Mouse (Mus musculus) MEL (cell line): ENCODE measurements around the gene Zfp78. TPM values are rescaled to one million over a fixed set of nuclear protein-coding genes. Genes with fewer than 3 reads are reported as not detected.

ENCODE experiments used
- DNase-seq: peaks from one replicate; pipeline ENCODE4 v3.0.0; 2011; ENCODE audit warnings: low read depth, low spot score
- H3K27ac ChIP-seq: 2 replicates; pipeline ENCODE4 v1.5.1; 2012; ENCODE audit warnings: low read depth, mild to moderate bottlenecking, control low read depth, low read length, moderate library complexity; ENCODE audit not compliant: control insufficient read depth
- H3K27me3 ChIP-seq, 2 experiments: fragments of 150-350 bp in 1 of 2; sonication (generic) in 1 of 2; 2 replicates each; pipeline ENCODE4 v1.6.1; 2012; ENCODE audit warnings: low read length in 2 of 2, mild to moderate bottlenecking in 2 of 2, improper control_type of control experiment in 1 of 2, moderate library complexity in 1 of 2; ENCODE audit not compliant: insufficient read depth in 2 of 2, control insufficient read depth in 1 of 2
- H3K36me3 ChIP-seq, 2 experiments: 2 replicates each; pipeline ENCODE4 v1.6.1; 2012 to 2014; ENCODE audit warnings: low read length in 2 of 2, improper control_type of control experiment in 1 of 2, inconsistent platforms in 1 of 2, mild to moderate bottlenecking in 1 of 2; ENCODE audit not compliant: insufficient read depth in 2 of 2, control insufficient read depth in 1 of 2
- H3K4me1 ChIP-seq, 2 experiments: fragments of 150-350 bp in 1 of 2; sonication (generic) in 1 of 2; 2 replicates each; pipeline ENCODE4 v1.6.1; 2012; ENCODE audit warnings: low read length in 2 of 2, improper control_type of control experiment in 1 of 2, mild to moderate bottlenecking in 1 of 2; ENCODE audit not compliant: insufficient read depth in 2 of 2, control insufficient read depth in 1 of 2
- H3K4me3 ChIP-seq, 2 experiments: fragments of 150-350 bp in 1 of 2; sonication (generic) in 1 of 2; 2 replicates each; pipeline ENCODE4 v1.5.1; 2012; ENCODE audit warnings: low read depth in 2 of 2, low read length in 2 of 2, mild to moderate bottlenecking in 2 of 2, moderate library complexity in 2 of 2, control low read depth in 1 of 2, improper control_type of control experiment in 1 of 2; ENCODE audit not compliant: control insufficient read depth in 1 of 2, insufficient read depth in 1 of 2
- H3K79me2 ChIP-seq: 2 replicates; pipeline ENCODE4 v1.6.1; 2012; ENCODE audit warnings: mild to moderate bottlenecking, low read length, moderate library complexity; ENCODE audit not compliant: control insufficient read depth, poor library complexity, insufficient read depth
- H3K9ac ChIP-seq: 2 replicates; pipeline ENCODE4 v1.6.1; 2012; ENCODE audit warnings: low read depth, mild to moderate bottlenecking, control low read depth, low read length, moderate library complexity; ENCODE audit not compliant: control insufficient read depth, poor library complexity, severe bottlenecking
- H3K9me3 ChIP-seq: fragments of 150-350 bp; sonication (generic); replicated peaks from 2 replicates; pipeline ENCODE4 v1.6.1; 2012; ENCODE audit warnings: mild to moderate bottlenecking, low read length, improper control_type of control experiment, moderate library complexity; ENCODE audit not compliant: insufficient read depth
- BHLHE40 ChIP-seq: IDR thresholded peaks from 2 replicates; pipeline ENCODE4 v1.6.1; 2012; ENCODE audit warnings: low read depth, mild to moderate bottlenecking, inconsistent platforms, low read length, improper control_type of control experiment, borderline replicate concordance
- CHD1 ChIP-seq: IDR thresholded peaks from 2 replicates; pipeline ENCODE4 v1.6.1; 2012; ENCODE audit warnings: low read depth, mild to moderate bottlenecking, inconsistent platforms, low read length, improper control_type of control experiment
- CHD2 ChIP-seq: IDR thresholded peaks from 2 replicates; pipeline ENCODE4 v1.6.1; 2011; ENCODE audit warnings: low read length, improper control_type of control experiment
- CTCF ChIP-seq, 3 experiments: IDR thresholded peaks in 2 of 3; conservative IDR thresholded peaks in 1 of 3; 2 replicates each; pipeline ENCODE4 v1.5.1; 2011 to 2012; ENCODE audit warnings: low read length in 3 of 3, low read depth in 2 of 3, mild to moderate bottlenecking in 2 of 3, improper control_type of control experiment in 1 of 3, inconsistent platforms in 1 of 3, mixed read lengths in 1 of 3, moderate library complexity in 1 of 3; ENCODE audit not compliant: control insufficient read depth in 1 of 3, insufficient read depth in 1 of 3, poor library complexity in 1 of 3, severe bottlenecking in 1 of 3
- E2F4 ChIP-seq: IDR thresholded peaks from 2 replicates; pipeline ENCODE4 v1.6.1; 2011; ENCODE audit warnings: low read depth, low read length, improper control_type of control experiment, borderline replicate concordance
- ELF1 ChIP-seq: IDR thresholded peaks from 2 replicates; pipeline ENCODE4 v1.6.1; 2014; ENCODE audit warnings: low read depth, mild to moderate bottlenecking, inconsistent platforms, low read length, improper control_type of control experiment, moderate library complexity
- EP300 ChIP-seq, 2 experiments: IDR thresholded peaks; 2 replicates each; pipeline ENCODE4 v1.6.1; 2011; ENCODE audit warnings: improper control_type of control experiment in 2 of 2, low read length in 2 of 2, low read depth in 1 of 2, mild to moderate bottlenecking in 1 of 2
- GABPA ChIP-seq: IDR thresholded peaks from 2 replicates; pipeline ENCODE4 v1.6.1; 2012; ENCODE audit warnings: low read depth, mild to moderate bottlenecking, inconsistent platforms, low read length, improper control_type of control experiment, moderate library complexity
- HCFC1 ChIP-seq: IDR thresholded peaks from 2 replicates; pipeline ENCODE4 v1.6.1; 2012; ENCODE audit warnings: low read depth, mild to moderate bottlenecking, inconsistent platforms, low read length, improper control_type of control experiment, moderate library complexity
- JUND ChIP-seq: IDR thresholded peaks from 2 replicates; pipeline ENCODE4 v1.6.1; 2011; ENCODE audit warnings: low read depth, mild to moderate bottlenecking, improper control_type of control experiment, low read length
- MAFK ChIP-seq: IDR thresholded peaks from 2 replicates; pipeline ENCODE4 v1.6.1; 2011; ENCODE audit warnings: low read depth, mild to moderate bottlenecking, low read length, improper control_type of control experiment, borderline replicate concordance
- MAZ ChIP-seq: IDR thresholded peaks from 2 replicates; pipeline ENCODE4 v1.6.1; 2012; ENCODE audit warnings: low read depth, mild to moderate bottlenecking, inconsistent platforms, low read length, improper control_type of control experiment
- MXI1 ChIP-seq: IDR thresholded peaks from 2 replicates; pipeline ENCODE4 v1.6.1; 2011; ENCODE audit warnings: mild to moderate bottlenecking, low read depth, low read length, improper control_type of control experiment
- MYC ChIP-seq: IDR thresholded peaks from 2 replicates; pipeline ENCODE4 v1.6.1; 2011; ENCODE audit warnings: low read depth, mild to moderate bottlenecking, low read length, improper control_type of control experiment, moderate library complexity
- NELFE ChIP-seq: IDR thresholded peaks from 2 replicates; pipeline ENCODE4 v1.6.1; 2011; ENCODE audit warnings: low read depth, low read length, improper control_type of control experiment
- RAD21 ChIP-seq: IDR thresholded peaks from 2 replicates; pipeline ENCODE4 v1.6.1; 2011; ENCODE audit warnings: mild to moderate bottlenecking, low read depth, low read length, improper control_type of control experiment
- SIN3A ChIP-seq: IDR thresholded peaks from 2 replicates; pipeline ENCODE4 v1.6.1; 2012; ENCODE audit warnings: low read length, improper control_type of control experiment, inconsistent platforms
- TBP ChIP-seq: IDR thresholded peaks from 2 replicates; pipeline ENCODE4 v1.8.0; 2011; ENCODE audit warnings: low read depth, low read length, improper control_type of control experiment
- TCF12 ChIP-seq: IDR thresholded peaks from 2 replicates; pipeline ENCODE4 v1.6.1; 2014; ENCODE audit warnings: low read depth, mild to moderate bottlenecking, inconsistent platforms, low read length, improper control_type of control experiment, moderate library complexity
- USF1 ChIP-seq: IDR thresholded peaks from 2 replicates; pipeline ENCODE4 v1.6.1; 2014; ENCODE audit warnings: low read depth, mild to moderate bottlenecking, inconsistent platforms, low read length, improper control_type of control experiment, moderate library complexity
- USF2 ChIP-seq, 2 experiments: IDR thresholded peaks; 2 replicates each; pipeline ENCODE4 v1.6.1; 2011 to 2012; ENCODE audit warnings: improper control_type of control experiment in 2 of 2, low read length in 2 of 2, borderline replicate concordance in 1 of 2, inconsistent platforms in 1 of 2, low read depth in 1 of 2, mild to moderate bottlenecking in 1 of 2; ENCODE audit not compliant: insufficient read depth in 1 of 2
- ZC3H11A ChIP-seq: IDR thresholded peaks from 2 replicates; pipeline ENCODE4 v1.6.1; 2012; ENCODE audit warnings: low read depth, mild to moderate bottlenecking, inconsistent platforms, low read length, improper control_type of control experiment
- ZKSCAN1 ChIP-seq: IDR thresholded peaks from 2 replicates; pipeline ENCODE4 v1.6.1; 2012; ENCODE audit warnings: low read depth, mild to moderate bottlenecking, inconsistent platforms, low read length, improper control_type of control experiment, moderate library complexity
- ZNF384 ChIP-seq: IDR thresholded peaks from 2 replicates; pipeline ENCODE4 v1.6.1; 2012; ENCODE audit warnings: low read depth, mild to moderate bottlenecking, inconsistent platforms, low read length, improper control_type of control experiment
- polyA plus RNA-seq, 2 experiments: library from polyadenylated mRNA; stranded (reverse) in 1 of 2; unstranded in 1 of 2; fragments of >175 nt in 1 of 2; fragments of >200 nt in 1 of 2; gene quantifications; 2 replicates each; pipeline versions ENCODE4 v1.2.1 to v1.2.4; 2012; ENCODE audit warnings: low replicate concordance in 2 of 2, low read depth in 1 of 2; ENCODE audit not compliant: insufficient read length in 2 of 2, insufficient read depth in 1 of 2, missing spikeins in 1 of 2
- total RNA-seq: library from RNA; depleted of rRNA; stranded (reverse); fragments of 300-350 nt; gene quantifications from 2 replicates; pipeline ENCODE4 v1.2.3, GENCODE M21; 2012

Zfp78 gene
- total and polyA plus RNA-seq, 3 experiments, result 0.50 to 0.67 TPM; not detected in 1

- Histone ChIP-seq H3K4me1 (no peaks in the 10 kb centered on the region), H3K4me3 (no peak overlapping the region), H3K79me2 (no peaks in the 10 kb centered on the region), H3K9ac (no peak overlapping the region), H3K27me3 (no peaks in the 10 kb centered on the region), H3K27ac (no peak overlapping the region), H3K36me3 (no peaks in the 10 kb centered on the region), H3K9me3 (no peaks in the 10 kb centered on the region)
- TF ChIP-seq TBP (no peak), GABPA (no peak), NELFE (no peak), HCFC1 (no peak), EP300 (IDR thresholded peaks at IDR 0.05; ENCODE audit: low read depth in 1 of 2, low read length in 2 of 2) (no peak), CTCF (IDR thresholded peaks at IDR 0.05 in 2 of 3, conservative IDR thresholded peaks at IDR 0.05 in 1 of 3; ENCODE audit: control insufficient read depth in 1 of 3, insufficient read depth in 1 of 3, low read depth in 2 of 3, low read length in 3 of 3, poor library complexity in 1 of 3, severe bottlenecking in 1 of 3) (no peak), SIN3A (no peak), USF2 (IDR thresholded peaks at IDR 0.05; ENCODE audit: borderline replicate concordance in 1 of 2, insufficient read depth in 1 of 2, low read depth in 1 of 2, low read length in 2 of 2) (no peak), E2F4 (no peak), MXI1 (no peak), CHD2 (no peak), ELF1 (no peak), TCF12 (no peak)
- DNase-seq, result no peak
These were observed 52.3 kb downstream of the Zfp78 start for GRCm38 (mm10) chr7:6415442-6415787.

GRCm38 (mm10) chr7:6419894-6420293 lies 56.8 kb downstream of the Zfp78 start:
- Histone ChIP-seq H3K4me3 (no peak overlapping the region), H3K9ac (no peak overlapping the region), H3K4me1 (no peaks in the 10 kb centered on the region), H3K27me3 (no peaks in the 10 kb centered on the region), H3K27ac (no peak overlapping the region), H3K36me3 (no peaks in the 10 kb centered on the region), H3K9me3 (no peaks in the 10 kb centered on the region)
- no peak for DNase-seq
- no peak for TF ChIP-seq SIN3A
- no peak for TF ChIP-seq MYC
- TF ChIP-seq USF2 (IDR thresholded peaks at IDR 0.05; ENCODE audit: borderline replicate concordance in 1 of 2, insufficient read depth in 1 of 2, low read depth in 1 of 2, low read length in 2 of 2), result no peak
- TF ChIP-seq ZC3H11A, result no peak
- TF ChIP-seq BHLHE40, result no peak
- TF ChIP-seq MAFK, result no peak
- no peak for TF ChIP-seq MAZ
- no peak for TF ChIP-seq HCFC1
- no peak for TF ChIP-seq RAD21
- no peak for TF ChIP-seq ZKSCAN1
- TF ChIP-seq JUND, result no peak
- no peak for TF ChIP-seq GABPA
- TF ChIP-seq ZNF384, result no peak
- no peak for TF ChIP-seq CHD1
- TF ChIP-seq USF1, result no peak
- TF ChIP-seq CHD2, result no peak
- TF ChIP-seq, all 39 proteins: peak for 0
- H3K79me2 ChIP-seq, result no peaks in the 10 kb centered on the region
